21 mouse cellular contexts compared by ENCODE assay signal in genomic region chr9:35278451-35278850, GRCm38 (mm10).
"Had no signal": no experiment of that assay in that cellular context is flagged by ENCODE, and none has a peak within 500 bp of the region (broad histone marks: within the 10 kb centered on the region; RNA-seq: fewer than 3 reads in every experiment).

No protein-coding gene starts in this region.

- DNase-seq: kidney, postnatal 25 days; layer of hippocampus, adult 9-11 months; liver; lung, adult 18-20 months; lung, postnatal 10 days; right cerebral cortex, adult 18-20 months; right cerebral cortex, postnatal 14 days; spleen, adult 18-20 months; thymus, postnatal 25 days had no signal

- H3K4me1 ChIP-seq: liver, embryonic 12.5 days; liver, embryonic 15.5 days; midbrain, embryonic 15.5 days; neural tube, embryonic 15.5 days; stomach, embryonic 15.5 days had no signal

- ATAC-seq: liver, embryonic 12.5 days; midbrain, embryonic 15.5 days had no signal

- H3K27ac ChIP-seq: kidney, postnatal 0 days; limb, embryonic 10.5 days; limb, embryonic 13.5 days; liver, embryonic 12.5 days; liver, embryonic 15.5 days; lung, embryonic 15.5 days; midbrain, embryonic 12.5 days; midbrain, embryonic 15.5 days; neural tube, embryonic 12.5 days; neural tube, embryonic 15.5 days; stomach, embryonic 15.5 days had no signal

- H3K4me3 ChIP-seq: layer of hippocampus, adult 2 months; limb, embryonic 10.5 days; limb, embryonic 13.5 days; liver, embryonic 12.5 days; liver, embryonic 15.5 days; lung, embryonic 15.5 days; midbrain, embryonic 12.5 days; midbrain, embryonic 15.5 days; neural tube, embryonic 12.5 days; neural tube, embryonic 15.5 days; stomach, embryonic 15.5 days had no signal

- H3K9me3 ChIP-seq: limb, embryonic 10.5 days; limb, embryonic 13.5 days; liver, embryonic 12.5 days; liver, embryonic 15.5 days; lung, embryonic 15.5 days; midbrain, embryonic 12.5 days; midbrain, embryonic 15.5 days; neural tube, embryonic 12.5 days; neural tube, embryonic 15.5 days; stomach, embryonic 15.5 days had no signal

- H3K4me2 ChIP-seq: limb, embryonic 13.5 days; liver, embryonic 12.5 days; liver, embryonic 15.5 days; lung, embryonic 15.5 days; midbrain, embryonic 12.5 days; midbrain, embryonic 15.5 days; neural tube, embryonic 12.5 days; neural tube, embryonic 15.5 days; stomach, embryonic 15.5 days had no signal

- H3K9ac ChIP-seq: limb, embryonic 13.5 days; liver, embryonic 12.5 days; liver, embryonic 15.5 days; lung, embryonic 15.5 days; midbrain, embryonic 12.5 days; midbrain, embryonic 15.5 days; neural tube, embryonic 12.5 days; neural tube, embryonic 15.5 days; stomach, embryonic 15.5 days had no signal

- H3K27me3 ChIP-seq: limb, embryonic 13.5 days; liver, embryonic 12.5 days; liver, embryonic 15.5 days; lung, embryonic 15.5 days; midbrain, embryonic 15.5 days; neural tube, embryonic 12.5 days; stomach, embryonic 15.5 days had no signal
